Mouse (Mus musculus) ES-Bruce4 (cell line): ENCODE results near the gene Mpst. TPM values are rescaled to one million over a fixed set of nuclear protein-coding genes. Genes with fewer than 3 reads are reported as not detected.

Source experiments
- H3K27ac ChIP-seq: 2 replicates; pipeline ENCODE4 v1.5.1; 2012; ENCODE audit warnings: low read length, inconsistent platforms; ENCODE audit not compliant: insufficient read depth
- H3K27me3 ChIP-seq: 2 replicates; pipeline ENCODE4 v1.6.1; 2012; ENCODE audit warnings: mild to moderate bottlenecking, low read length, inconsistent platforms; ENCODE audit not compliant: control insufficient read depth, poor library complexity, insufficient read depth, severe bottlenecking
- H3K36me3 ChIP-seq: 2 replicates; pipeline ENCODE4 v1.6.1; 2012; ENCODE audit warnings: inconsistent platforms, mild to moderate bottlenecking, low read length, moderate library complexity; ENCODE audit not compliant: control insufficient read depth, poor library complexity, insufficient read depth, severe bottlenecking
- H3K4me1 ChIP-seq: one replicate; pipeline ENCODE4 v1.8.1; 2011; ENCODE audit warnings: low read length; ENCODE audit not compliant: control insufficient read depth, insufficient read depth
- H3K4me3 ChIP-seq: 2 replicates; pipeline ENCODE4 v1.5.1; 2011; ENCODE audit warnings: low read depth, mild to moderate bottlenecking, low read length
- H3K9ac ChIP-seq: 2 replicates; pipeline ENCODE4 v1.6.1; 2012; ENCODE audit warnings: low read depth, mild to moderate bottlenecking, inconsistent platforms; ENCODE audit not compliant: poor library complexity, severe bottlenecking
- H3K9me3 ChIP-seq: replicated peaks from 2 replicates; pipeline ENCODE4 v1.6.1; 2012; ENCODE audit warnings: mild to moderate bottlenecking, low read length, inconsistent platforms; ENCODE audit not compliant: control insufficient read depth, poor library complexity, insufficient read depth, severe bottlenecking
- CTCF ChIP-seq: IDR thresholded peaks from one replicate; pipeline ENCODE4 v1.8.1; 2011; ENCODE audit warnings: low read depth, low read length
- EP300 ChIP-seq: IDR thresholded peaks from 2 replicates; pipeline ENCODE4 v1.6.1; 2011; ENCODE audit warnings: low read depth, low read length; ENCODE audit not compliant: insufficient read depth
- POLR2A ChIP-seq: IDR thresholded peaks from one replicate; pipeline ENCODE4 v1.8.1; 2011; ENCODE audit warnings: low read length; ENCODE audit not compliant: insufficient read depth
- polyA plus RNA-seq: library from polyadenylated mRNA; stranded (reverse); fragments of >200 nt; gene quantifications from 2 replicates; pipeline ENCODE4 v1.2.4, GENCODE M21; 2011; ENCODE audit warnings: low read depth; ENCODE audit not compliant: missing spikeins, insufficient read depth, insufficient read length

Mpst gene
- polyA plus RNA-seq, 1 experiment = 15.4 TPM

DNA sequence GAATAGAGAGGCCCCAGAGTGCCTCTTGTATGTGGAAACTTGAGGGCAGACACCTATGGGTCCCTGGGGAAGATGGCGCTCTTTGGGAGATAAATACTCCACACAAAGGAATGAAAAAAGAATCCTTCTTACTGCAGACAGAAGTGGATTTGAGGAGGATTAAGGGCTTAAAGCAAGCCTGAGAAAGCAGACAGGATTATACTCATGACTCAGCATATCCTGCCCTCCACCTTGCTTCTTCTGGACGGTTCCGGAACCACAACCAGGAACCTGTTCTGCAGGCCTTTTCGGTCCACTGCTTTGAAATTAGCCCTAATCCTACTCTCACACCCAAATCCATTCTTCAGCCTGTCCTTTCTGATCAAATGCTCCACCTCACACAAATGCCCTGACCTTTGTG lies 24.1 kb upstream of the Mpst start:
- no peaks in the 10 kb centered on the region for H3K4me1 ChIP-seq
- no peak overlapping the region for H3K9ac ChIP-seq
- H3K9me3 ChIP-seq = peaks cover 4% of the 10 kb centered on the region
- no peaks in the 10 kb centered on the region for H3K27me3 ChIP-seq
- no peak overlapping the region for H3K4me3 ChIP-seq
- no peaks in the 10 kb centered on the region for H3K36me3 ChIP-seq
- TF ChIP-seq EP300 (no peak), CTCF (no peak), POLR2A (no peak)
- no peak overlapping the region for H3K27ac ChIP-seq

DNA sequence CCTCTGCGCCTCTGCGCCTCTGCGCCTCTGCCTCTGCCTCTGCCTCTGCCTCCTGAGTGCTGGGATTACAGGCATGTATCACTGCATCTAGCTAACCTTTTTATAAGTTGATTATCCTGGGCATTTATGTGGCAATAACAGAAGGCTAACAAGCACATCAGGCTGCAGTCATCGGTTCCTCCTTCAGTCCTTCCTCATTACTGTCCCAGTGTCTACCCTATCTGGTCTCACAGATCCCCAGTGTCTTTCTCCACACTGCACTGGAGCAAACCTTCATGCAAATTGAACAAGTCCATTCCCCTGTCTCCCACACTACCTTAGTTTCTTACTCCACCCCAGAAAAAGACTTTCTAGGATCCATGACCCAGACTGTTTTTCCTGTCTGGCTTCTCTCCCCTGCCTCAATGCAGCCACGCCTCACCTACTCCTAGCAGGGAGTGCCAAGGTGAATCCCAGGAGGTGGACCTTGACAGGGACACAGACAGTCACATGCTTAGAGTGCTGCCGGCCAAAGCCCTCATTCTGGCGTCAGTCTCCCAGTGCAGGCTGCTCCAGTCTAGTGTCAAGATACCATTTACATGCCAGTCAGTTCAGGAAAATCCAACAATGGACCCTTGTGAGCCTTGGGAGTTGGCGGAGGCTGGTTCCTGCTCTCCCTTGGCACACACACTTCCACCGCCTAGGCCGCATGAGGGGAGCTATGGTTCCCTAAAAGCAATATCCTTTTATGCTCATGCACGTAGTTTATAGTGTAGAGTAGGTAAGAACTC lies 22.6 kb upstream of the Mpst start:
- H3K4me1 ChIP-seq = no peaks in the 10 kb centered on the region
- H3K27ac ChIP-seq = no peak overlapping the region
- H3K27me3 ChIP-seq = no peaks in the 10 kb centered on the region
- no peak overlapping the region for H3K4me3 ChIP-seq
- H3K9ac ChIP-seq = no peak overlapping the region
- no peaks in the 10 kb centered on the region for H3K36me3 ChIP-seq
- no peak for TF ChIP-seq EP300
- TF ChIP-seq POLR2A = no peak
- TF ChIP-seq CTCF = no peak
- H3K9me3 ChIP-seq = peaks cover 4% of the 10 kb centered on the region

DNA sequence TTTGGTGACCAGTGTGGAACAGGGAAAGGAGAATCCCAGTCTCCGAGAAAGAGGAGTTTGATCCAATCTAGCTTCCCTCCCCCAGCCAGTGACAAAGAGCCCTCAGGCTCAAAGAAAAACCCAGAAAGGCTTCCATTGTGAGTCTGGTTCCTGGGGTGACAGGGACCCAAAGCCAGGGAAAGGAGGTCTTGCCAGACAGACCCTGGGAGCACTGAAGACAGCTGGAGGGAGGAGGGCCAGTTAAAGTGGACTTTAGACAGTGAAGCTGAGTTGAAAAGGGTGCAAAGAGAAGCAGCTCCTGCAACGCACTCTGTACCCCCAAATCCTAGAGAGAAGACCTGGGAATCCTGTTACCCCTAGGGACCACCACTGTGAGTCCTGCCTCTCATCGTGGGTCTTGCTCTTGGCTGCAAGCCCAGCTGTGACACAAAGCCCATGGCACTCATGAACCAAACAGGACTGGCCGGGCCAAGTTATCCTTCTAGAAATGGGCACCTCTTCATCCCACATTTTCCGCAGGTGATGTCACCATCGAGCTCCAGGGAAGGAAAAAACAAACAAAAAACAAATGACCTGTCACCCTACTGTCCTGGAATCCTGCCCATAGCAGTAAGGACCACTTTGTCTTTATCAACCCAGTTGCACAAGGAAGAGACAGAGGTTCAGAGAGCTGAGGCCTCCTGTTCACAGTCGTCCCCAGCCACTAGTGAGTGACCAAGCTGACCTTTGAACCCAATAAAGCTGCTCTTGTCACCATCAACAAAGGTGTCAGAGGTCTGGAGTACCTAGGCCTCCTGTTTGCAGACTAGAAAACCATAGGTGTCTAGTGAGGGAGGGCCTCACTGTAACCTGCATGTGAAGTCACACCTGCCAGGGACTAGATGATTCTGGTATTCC lies 21.7 kb upstream of the Mpst start:
- Histone ChIP-seq H3K4me1 (no peaks in the 10 kb centered on the region), H3K4me3 (no peak overlapping the region), H3K27me3 (no peaks in the 10 kb centered on the region), H3K9me3 (peaks cover 4% of the 10 kb centered on the region), H3K9ac (no peak overlapping the region), H3K36me3 (no peaks in the 10 kb centered on the region), H3K27ac (no peak overlapping the region)
- TF ChIP-seq EP300 = no peak
- TF ChIP-seq CTCF = no peak
- no peak for TF ChIP-seq POLR2A

DNA sequence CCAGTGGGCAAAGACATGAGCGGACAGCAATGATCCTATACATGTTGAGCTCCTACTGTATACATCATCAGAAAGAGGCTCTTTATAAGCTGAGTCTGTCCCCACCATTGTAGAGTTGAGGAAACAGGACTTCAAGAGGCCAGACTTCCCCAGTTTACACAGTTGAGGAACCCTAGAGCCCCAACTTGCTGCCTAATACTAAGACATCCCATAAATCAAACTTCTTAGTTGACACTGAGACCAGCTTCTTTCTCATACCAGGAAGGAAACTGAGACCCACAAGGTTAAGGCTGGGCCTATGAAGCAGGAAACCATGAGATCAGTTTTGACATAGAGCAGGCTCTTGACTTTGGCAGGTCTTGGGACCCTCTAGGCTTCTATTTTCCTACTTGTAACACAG lies 20.7 kb upstream of the Mpst start:
- no peak overlapping the region for H3K4me3 ChIP-seq
- no peaks in the 10 kb centered on the region for H3K36me3 ChIP-seq
- H3K9ac ChIP-seq = no peak overlapping the region
- H3K27ac ChIP-seq = no peak overlapping the region
- H3K4me1 ChIP-seq = no peaks in the 10 kb centered on the region
- no peaks in the 10 kb centered on the region for H3K27me3 ChIP-seq
- peaks cover 4% of the 10 kb centered on the region for H3K9me3 ChIP-seq
- no peak for TF ChIP-seq POLR2A
- no peak for TF ChIP-seq EP300
- no peak for TF ChIP-seq CTCF

DNA sequence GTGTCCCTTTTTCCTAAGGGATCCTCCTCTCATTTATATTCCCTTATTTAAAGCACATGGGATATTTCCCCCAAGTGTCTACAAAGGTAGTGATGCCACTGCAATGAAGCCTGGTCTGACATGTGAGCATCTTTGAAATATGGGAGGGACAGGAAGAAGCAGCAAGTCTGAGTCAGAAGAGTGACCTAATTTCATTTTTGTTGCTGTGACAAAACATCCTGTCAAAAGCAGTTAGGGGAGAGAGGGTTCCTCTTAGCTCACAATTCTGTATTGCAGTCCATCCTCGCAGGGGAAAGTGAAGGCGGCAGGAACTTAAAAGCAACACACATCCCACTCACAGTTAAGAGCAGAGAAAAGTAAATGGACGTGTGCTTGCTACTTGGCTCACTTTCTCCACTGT lies 15.4 kb upstream of the Mpst start:
- Histone ChIP-seq H3K27me3 (no peaks in the 10 kb centered on the region), H3K4me1 (no peaks in the 10 kb centered on the region), H3K9ac (no peak overlapping the region), H3K27ac (no peak overlapping the region), H3K4me3 (no peak overlapping the region), H3K36me3 (no peaks in the 10 kb centered on the region), H3K9me3 (no peaks in the 10 kb centered on the region)
- TF ChIP-seq EP300 (no peak), POLR2A (no peak), CTCF (no peak)

DNA sequence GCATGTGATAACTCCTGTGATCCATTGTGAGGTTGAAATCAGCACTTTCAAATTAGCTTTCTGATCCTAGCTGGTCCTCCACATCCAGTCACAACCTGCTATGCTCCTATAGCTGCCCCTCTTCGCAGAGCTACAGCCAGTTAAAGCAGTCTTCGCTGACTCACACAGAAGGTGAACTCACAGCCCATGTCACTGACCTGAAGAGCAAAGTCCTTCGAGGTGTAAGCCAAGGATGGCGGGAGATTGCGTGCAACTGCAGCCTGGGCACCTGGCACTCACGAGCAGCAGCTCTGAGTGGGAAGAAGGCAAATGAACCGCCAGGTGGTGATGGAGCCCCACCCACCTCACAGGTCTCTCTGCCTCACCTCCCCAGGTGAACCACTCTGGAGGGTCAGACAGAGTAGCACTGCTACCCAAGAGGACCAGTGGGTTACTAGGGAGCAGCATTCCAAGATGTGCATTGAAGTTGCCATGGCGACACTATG lies 10.7 kb upstream of the Mpst start, which contains the start of gene Tex33:
Gene Tex33, minus strand, starts transcription at position 435 of the 485 bp plus-strand sequence.
- Histone ChIP-seq H3K4me3 (no peak within 1 kb of the TSS), H3K27ac (no peak within 1 kb of the TSS), H3K4me1 (no peaks in the 10 kb centered on the region), H3K9ac (no peak within 1 kb of the TSS), H3K9me3 (no peaks in the 10 kb centered on the region), H3K36me3 (no peaks in the 10 kb centered on the region), H3K27me3 (no peaks in the 10 kb centered on the region)
- TF ChIP-seq POLR2A (no peak), EP300 (no peak), CTCF (no peak)
